Mouse (Mus musculus) liver, adult 2 months (tissue): ENCODE results near the gene St6galnac3. TPM values are rescaled to one million over a fixed set of nuclear protein-coding genes. Genes with fewer than 3 reads are reported as not detected.

Experiments used
- DNase-seq: peaks from one replicate; pipeline ENCODE4 v3.0.0-alpha.2; 2011; ENCODE audit warnings: low read depth, low spot score; ENCODE audit errors: extremely low read depth
- H3K27ac ChIP-seq: fragments of 200-500 bp; replicated peaks from 2 replicates; pipeline ENCODE4 v1.5.1; 2012; ENCODE audit warnings: low read depth, mild to moderate bottlenecking, control low read depth, inconsistent platforms, low read length; ENCODE audit not compliant: insufficient read depth
- H3K27me3 ChIP-seq: fragments of 200-500 bp; 2 replicates; pipeline ENCODE4 v1.6.1; 2012; ENCODE audit warnings: mild to moderate bottlenecking, moderate library complexity, low read length, inconsistent platforms; ENCODE audit not compliant: control insufficient read depth, insufficient read depth
- H3K36me3 ChIP-seq: fragments of 200-500 bp; 2 replicates; pipeline ENCODE4 v1.6.1; 2012; ENCODE audit warnings: low read length, inconsistent platforms; ENCODE audit not compliant: control insufficient read depth, insufficient read depth
- H3K4me1 ChIP-seq: fragments of 200-500 bp; 2 replicates; pipeline ENCODE4 v1.6.1; 2011; ENCODE audit warnings: low read length; ENCODE audit not compliant: control insufficient read depth, insufficient read depth
- H3K4me3 ChIP-seq: fragments of 200-500 bp; 2 replicates; pipeline ENCODE4 v1.5.1; 2011; ENCODE audit warnings: low read depth, mild to moderate bottlenecking, control low read depth, low read length, moderate library complexity; ENCODE audit not compliant: insufficient read depth
- H3K79me2 ChIP-seq: fragments of 200-500 bp; 2 replicates; pipeline ENCODE4 v1.6.1; 2012; ENCODE audit warnings: inconsistent platforms, mild to moderate bottlenecking, low read length, moderate library complexity; ENCODE audit not compliant: control insufficient read depth, insufficient read depth
- H3K9ac ChIP-seq: fragments of 200-500 bp; 2 replicates; pipeline ENCODE4 v1.6.1; 2012; ENCODE audit warnings: low read depth, mild to moderate bottlenecking, control low read depth, inconsistent platforms, low read length
- CTCF ChIP-seq: fragments of 200-500 bp; IDR thresholded peaks from 2 replicates; pipeline ENCODE4 v1.5.1; 2011; ENCODE audit warnings: low read depth, low read length, control low read depth
- POLR2A ChIP-seq: fragments of 200-500 bp; IDR thresholded peaks from 2 replicates; pipeline ENCODE4 v1.6.1; 2011; ENCODE audit warnings: low read length, control low read depth; ENCODE audit not compliant: insufficient read depth; ENCODE audit errors: extremely low read depth
- WGBS: fragments of 180-500 bp; shearing (Covaris S2); methylation state at CpG from one replicate; pipeline ENCODE4 v1.1.7; 2018; 5-methylcytosine and 5-hydroxymethylcytosine counted together
- polyA plus RNA-seq: library from polyadenylated mRNA; depleted of rRNA; stranded (reverse); fragments of >200 nt; gene quantifications from 2 replicates; pipeline ENCODE4 v1.2.3, GENCODE M21; 2012
- total RNA-seq: library from RNA; depleted of rRNA; stranded (reverse); fragments of >200 nt; gene quantifications from 2 replicates; pipeline ENCODE4 v1.2.3, GENCODE M21; 2014

Gene St6galnac3
- total and polyA plus RNA-seq, 2 experiments = 0.24 to 0.83 TPM

DNA sequence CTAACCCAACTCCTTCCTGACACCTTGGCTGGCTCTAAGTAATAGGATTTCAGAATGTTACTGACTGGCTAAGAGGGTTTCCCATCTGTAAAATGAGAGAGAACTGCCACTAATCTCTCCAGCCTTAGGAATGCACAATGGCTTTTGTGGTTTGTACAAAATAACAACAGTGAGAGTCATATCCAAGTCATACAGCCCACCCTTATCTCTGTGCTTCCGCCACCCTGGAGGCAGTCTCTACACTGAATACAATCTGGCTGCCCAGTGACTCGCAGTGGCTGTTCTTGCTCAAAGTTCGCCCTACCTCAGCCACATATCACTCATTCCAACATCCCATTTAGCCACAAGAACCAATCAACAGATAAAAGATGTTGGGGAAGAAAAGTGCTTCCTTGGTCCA is 156.2 kb downstream of the St6galnac3 start:
- no peaks in the 10 kb centered on the region for H3K4me1 ChIP-seq
- no peak for DNase-seq
- H3K36me3 ChIP-seq = no peaks in the 10 kb centered on the region
- H3K9ac ChIP-seq = no peak overlapping the region
- 77% methylated on average over 3 of the region's 3 CpGs for WGBS
- H3K4me3 ChIP-seq = no peak overlapping the region
- no peak overlapping the region for H3K27ac ChIP-seq
- no peaks in the 10 kb centered on the region for H3K27me3 ChIP-seq
- H3K79me2 ChIP-seq = no peaks in the 10 kb centered on the region
- no peak for TF ChIP-seq POLR2A
- TF ChIP-seq CTCF = no peak

DNA sequence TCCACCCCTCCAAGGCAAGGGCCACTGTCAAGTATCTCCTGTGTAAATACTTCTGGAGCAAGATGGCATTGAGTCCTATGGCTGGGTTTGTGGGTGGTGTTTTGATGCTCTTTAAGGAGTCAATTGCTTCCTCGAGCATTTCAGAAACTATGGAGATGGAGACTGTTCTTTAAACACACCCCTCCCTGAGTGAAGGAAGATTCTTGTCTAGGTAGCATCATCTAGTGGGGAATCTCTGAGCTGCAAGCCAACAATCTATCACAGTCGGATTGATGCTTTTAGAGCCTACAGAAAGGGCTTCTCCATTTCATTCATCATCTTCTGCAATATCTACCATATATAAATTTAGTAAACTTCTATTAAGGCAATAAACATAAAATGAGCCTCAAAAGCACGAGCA is 157.1 kb downstream of the St6galnac3 start:
- Histone ChIP-seq H3K27ac (no peak overlapping the region), H3K79me2 (no peaks in the 10 kb centered on the region), H3K4me3 (no peak overlapping the region), H3K27me3 (no peaks in the 10 kb centered on the region), H3K36me3 (no peaks in the 10 kb centered on the region), H3K9ac (no peak overlapping the region), H3K4me1 (no peaks in the 10 kb centered on the region)
- 66% methylated on average over 3 of the region's 3 CpGs for WGBS
- no peak for TF ChIP-seq CTCF
- DNase-seq = no peak

DNA sequence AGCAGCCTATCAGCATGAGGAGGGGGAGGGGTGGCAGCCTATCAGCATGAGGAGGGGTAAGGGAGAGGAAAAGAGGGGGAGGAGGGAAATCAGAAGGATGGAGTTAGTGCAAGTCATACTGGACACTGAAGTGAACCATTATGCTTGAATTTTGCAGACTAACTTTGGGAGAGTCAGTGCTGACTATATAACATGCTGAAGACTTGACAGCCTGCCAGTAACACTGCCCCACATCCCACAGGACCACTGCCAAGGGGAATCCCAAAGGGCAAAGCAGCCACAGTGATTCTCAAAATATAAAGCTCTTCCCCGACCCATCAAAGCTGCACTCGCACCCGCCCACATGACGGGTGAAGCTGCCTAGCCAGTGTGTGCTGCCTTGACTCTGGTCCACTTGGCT is 157.5 kb downstream of the St6galnac3 start:
- Histone ChIP-seq H3K4me3 (no peak overlapping the region), H3K36me3 (no peaks in the 10 kb centered on the region), H3K79me2 (no peaks in the 10 kb centered on the region), H3K4me1 (no peaks in the 10 kb centered on the region), H3K27me3 (no peaks in the 10 kb centered on the region), H3K27ac (no peak overlapping the region), H3K9ac (no peak overlapping the region)
- no peak for DNase-seq
- no peak for TF ChIP-seq POLR2A
- no peak for TF ChIP-seq CTCF
- 79% methylated on average over 4 of the region's 4 CpGs for WGBS

DNA sequence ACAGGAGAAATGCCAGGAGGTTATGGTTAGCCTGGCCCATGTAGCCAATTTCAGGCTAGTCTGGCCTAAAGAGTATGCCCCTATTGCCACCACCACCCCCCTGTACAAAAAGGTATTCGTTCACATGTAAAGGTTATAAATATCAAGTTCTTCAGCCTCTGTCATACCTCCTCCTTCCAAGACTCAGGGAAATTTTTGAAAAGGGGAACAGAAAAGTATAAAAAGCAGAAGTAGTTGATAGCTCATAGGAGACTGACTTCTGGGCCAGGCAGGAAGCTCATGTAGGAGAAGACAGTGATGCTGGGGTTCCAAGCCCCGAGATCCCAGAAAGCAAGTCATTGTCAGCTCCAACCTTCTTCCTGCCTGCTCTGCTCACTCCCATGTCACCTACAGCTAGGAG is 158.9 kb downstream of the St6galnac3 start:
- Histone ChIP-seq H3K27me3 (no peaks in the 10 kb centered on the region), H3K9ac (no peak overlapping the region), H3K79me2 (no peaks in the 10 kb centered on the region), H3K36me3 (no peaks in the 10 kb centered on the region), H3K4me3 (no peak overlapping the region), H3K27ac (no peak overlapping the region), H3K4me1 (no peaks in the 10 kb centered on the region)
- peak; percentile 7 for DNase-seq
- no peak for TF ChIP-seq POLR2A
- TF ChIP-seq CTCF = no peak
- WGBS = 85% methylated on average over 2 of the region's 2 CpGs

DNA sequence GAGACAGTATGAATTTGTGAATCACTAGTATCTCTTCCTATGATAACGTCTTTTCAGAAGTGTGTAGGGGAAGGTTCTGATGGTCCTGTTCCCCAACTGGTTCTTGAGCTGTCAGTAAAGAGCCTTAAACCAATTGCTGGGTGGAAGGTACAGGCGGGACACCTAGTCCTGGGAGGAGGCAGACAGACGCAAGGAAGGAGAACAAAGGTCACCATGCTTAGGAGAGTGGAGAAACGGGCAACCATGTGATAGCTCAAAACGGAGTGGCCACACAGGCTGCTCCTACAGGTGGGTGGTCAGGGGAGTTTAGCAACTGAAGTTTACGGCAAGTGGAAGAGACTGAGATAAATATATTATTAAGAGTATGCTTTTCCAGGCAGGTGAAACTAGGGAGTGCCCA is 164.1 kb downstream of the St6galnac3 start:
- no peaks in the 10 kb centered on the region for H3K36me3 ChIP-seq
- 88% methylated on average over 6 of the region's 6 CpGs for WGBS

DNA sequence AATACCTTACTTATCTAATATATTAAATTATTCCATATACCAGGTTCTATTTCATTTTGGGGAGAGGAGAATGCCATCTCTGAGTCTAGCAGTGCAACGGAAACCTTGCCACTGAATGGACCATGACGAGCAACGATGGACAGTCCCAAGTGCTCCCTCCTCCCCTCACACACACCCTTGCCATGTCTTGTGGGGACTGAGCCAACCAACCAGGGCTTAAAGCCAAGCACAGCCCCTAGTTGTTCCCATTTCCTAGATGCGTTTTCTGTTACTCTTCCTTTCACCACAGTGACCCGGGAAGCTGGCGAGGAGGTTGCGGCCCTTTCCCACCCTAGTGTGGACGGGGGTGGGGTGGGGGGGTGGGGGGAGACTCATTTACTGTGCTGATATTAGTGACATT is 165.4 kb downstream of the St6galnac3 start:
- no peak overlapping the region for H3K9ac ChIP-seq
- no peak for TF ChIP-seq CTCF
- TF ChIP-seq POLR2A = no peak
- H3K27ac ChIP-seq = no peak overlapping the region
- H3K79me2 ChIP-seq = no peaks in the 10 kb centered on the region
- H3K4me1 ChIP-seq = no peaks in the 10 kb centered on the region
- no peak for DNase-seq
- H3K27me3 ChIP-seq = no peaks in the 10 kb centered on the region
- no peak overlapping the region for H3K4me3 ChIP-seq
- 89% methylated on average over 8 of the region's 8 CpGs for WGBS
- no peaks in the 10 kb centered on the region for H3K36me3 ChIP-seq

More for the DNA sequence above, 164.1 kb downstream of the St6galnac3 start:
- Histone ChIP-seq H3K27me3 (no peaks in the 10 kb centered on the region), H3K9ac (no peak overlapping the region), H3K79me2 (no peaks in the 10 kb centered on the region), H3K27ac (no peak overlapping the region), H3K4me3 (no peak overlapping the region), H3K4me1 (no peaks in the 10 kb centered on the region)
- DNase-seq = no peak
- TF ChIP-seq POLR2A (no peak), CTCF (no peak)
